Mouse (Mus musculus) spleen, adult 12 weeks (tissue): ENCODE data around the gene Rfpl4.
"Not testable (repeated sequence)": the region's sequence is repeated elsewhere in the genome, so short reads cannot be mapped to it uniquely, and the experiment has no call there.

Source experiments
- DNase-seq: peaks from one replicate; pipeline ENCODE4 v3.0.0; 2022; ENCODE audit warnings: low spot score

The Rfpl4 gene

DNA sequence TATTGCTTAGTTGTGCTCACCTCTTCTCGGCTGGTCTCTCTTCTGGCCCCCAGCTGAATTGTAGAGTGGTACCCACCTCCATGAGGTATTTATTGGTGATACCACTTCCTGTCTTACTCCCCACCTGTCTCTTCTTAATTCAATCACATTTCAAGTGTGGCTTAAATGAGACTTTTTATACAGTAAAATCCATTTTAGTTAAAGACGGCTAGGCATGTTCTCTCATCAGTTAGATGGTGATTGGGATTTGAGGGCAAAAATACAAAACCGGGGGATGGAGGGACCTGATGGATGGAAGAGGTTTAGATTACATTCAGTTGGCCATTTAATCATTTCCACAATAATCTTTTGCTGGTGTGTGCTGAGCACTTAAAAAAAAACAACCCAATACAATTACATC lies at the start of gene Rfpl4:
TSS of gene Rfpl4 (minus strand) at position 101 of the 400 bp plus-strand sequence.
- DNase-seq = no peak

DNA sequence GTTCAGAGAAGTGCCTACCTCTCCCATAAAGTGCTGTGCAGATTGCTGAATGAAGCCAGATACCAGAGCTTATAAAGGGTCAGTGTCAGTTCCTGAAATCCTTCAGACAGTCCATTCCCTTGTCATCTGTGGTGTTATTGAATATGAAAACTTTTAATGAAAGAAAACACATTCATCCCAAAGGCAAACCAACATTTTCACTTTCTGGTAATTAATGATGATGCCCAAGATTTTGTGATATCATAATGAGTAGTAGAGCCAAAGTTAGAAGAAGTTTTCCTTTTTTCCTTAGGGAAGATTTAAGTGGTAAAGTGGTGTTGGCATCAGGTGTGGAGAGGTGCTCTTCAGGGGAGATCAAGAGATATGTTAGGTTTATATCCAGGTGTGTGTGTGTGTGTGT lies 32.8 kb upstream of the Rfpl4 start, which contains the start of gene Vmn1r55:
TSS of gene Vmn1r55 (minus strand) at position 101 of the 400 bp plus-strand sequence.
- DNase-seq = not testable (repeated sequence)

- peak; percentile 50 for DNase-seq
These were observed 9.0 kb upstream of the Rfpl4 start, which contains the start of gene Rasl2-9 for GRCm38 (mm10) chr7:5125549-5126406. Gene Rasl2-9 (minus strand): TSS chr7:5125950.

DNA sequence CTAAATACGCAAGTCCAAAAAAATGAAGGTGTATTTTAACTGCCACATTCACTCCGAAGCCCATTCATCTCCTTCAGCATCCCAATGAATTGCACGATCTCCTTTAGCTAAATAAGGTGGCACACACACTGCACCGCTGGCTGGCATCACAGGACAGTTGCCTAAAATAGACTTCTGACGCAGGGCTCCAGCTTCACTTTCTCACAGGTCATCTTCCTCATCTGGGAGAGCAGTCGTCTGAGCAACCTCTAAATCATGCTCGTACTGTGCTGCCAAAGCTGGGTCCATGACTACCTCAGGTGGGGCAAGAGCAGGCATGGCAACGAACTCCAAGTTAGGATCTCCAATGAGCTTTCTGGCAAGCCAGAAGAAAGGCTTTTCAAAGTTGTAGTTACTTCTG lies 8.3 kb upstream of the Rfpl4 start:
- DNase-seq = no peak

DNA sequence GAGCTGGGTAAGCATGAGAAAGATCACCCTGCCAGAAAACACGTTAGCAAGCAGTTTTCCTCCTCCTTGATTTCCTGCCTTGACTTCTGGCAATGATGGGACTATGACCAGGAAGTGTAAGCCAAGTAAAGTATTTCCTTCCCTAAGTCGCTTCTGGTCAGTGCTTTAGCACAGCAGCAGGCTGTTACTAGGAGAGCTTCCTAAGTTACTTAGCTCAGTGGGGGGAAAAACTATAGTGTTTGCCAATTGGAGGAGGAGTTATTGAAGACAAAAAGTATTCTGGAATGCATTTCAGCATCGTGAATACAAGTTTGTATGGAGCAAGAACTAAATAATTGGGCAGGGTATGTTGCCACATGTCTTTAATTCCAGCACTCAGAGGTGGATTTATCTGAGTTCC lies 4.0 kb downstream of the Rfpl4 start:
- DNase-seq = no peak

DNA sequence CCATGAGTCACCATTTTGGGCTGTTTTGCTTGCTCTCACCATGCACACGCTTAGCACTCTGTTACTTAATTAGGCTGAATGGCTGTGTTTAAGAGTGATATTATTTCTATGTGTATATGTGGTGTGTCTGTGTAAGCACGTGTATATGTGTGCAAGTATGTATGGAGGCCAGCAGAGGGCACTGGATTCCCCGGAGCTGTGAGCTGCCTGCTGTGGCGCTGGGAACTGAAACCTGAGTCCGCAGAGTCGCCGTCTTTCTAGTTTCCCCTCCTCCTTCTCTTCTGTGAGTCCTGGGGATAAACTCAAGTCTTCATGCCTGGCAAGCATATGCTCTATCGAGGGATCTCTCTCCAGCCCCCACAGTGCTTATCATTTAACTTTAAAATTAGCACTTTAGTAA lies 7.4 kb downstream of the Rfpl4 start:
- no peak for DNase-seq

DNA sequence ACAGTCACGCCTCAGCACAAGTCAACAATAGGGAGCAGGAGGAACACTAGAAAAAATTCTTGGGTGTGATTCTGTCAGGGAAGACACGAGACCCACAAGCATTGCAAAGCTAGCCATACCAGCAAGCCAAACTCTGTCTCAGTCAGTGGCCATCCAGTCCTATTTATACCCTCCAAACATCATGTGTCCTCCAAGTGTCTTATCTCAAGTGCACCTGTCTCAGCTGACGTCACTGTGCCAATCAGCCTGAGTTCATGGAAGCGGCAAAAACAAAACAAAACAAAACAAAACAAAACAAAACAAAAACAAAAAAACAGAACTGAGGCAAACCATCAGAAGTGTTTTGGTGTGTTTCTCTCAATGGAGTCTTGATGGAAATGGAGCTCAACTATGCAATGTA lies 8.5 kb downstream of the Rfpl4 start:
- DNase-seq = no peak

- DNase-seq = no peak
These were observed 14.2 kb downstream of the Rfpl4 start for GRCm38 (mm10) chr7:5102564-5102963.

DNA sequence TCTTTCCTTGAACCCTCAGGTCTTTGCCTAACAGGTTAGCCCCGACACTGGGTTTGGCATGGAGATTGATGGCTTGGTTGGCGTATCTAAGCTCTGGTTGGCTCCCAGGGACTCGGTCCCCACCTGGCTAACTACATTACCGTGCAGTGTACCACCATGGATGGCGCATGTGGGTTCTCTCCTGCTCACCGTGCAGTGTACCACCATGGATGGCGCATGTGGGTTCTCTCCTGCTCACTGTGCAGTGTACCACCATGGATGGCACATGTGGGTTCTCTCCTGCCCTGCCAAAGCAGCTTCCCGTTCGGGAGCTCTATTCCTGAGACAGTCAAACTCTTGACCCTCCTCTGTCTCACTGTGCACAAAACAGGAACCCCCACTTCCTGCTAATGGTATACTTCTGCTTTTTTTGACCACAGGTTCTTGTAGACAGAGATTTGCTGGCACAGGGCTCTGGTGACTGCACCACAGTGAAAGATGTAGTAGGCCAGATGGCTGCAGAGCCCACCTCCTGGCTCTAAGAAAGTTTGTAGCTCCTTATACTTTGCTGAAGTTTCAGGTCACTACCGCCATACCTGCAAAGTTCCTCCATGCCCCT lies 15.6 kb downstream of the Rfpl4 start:
- no peak for DNase-seq

- no peak for DNase-seq
These were observed 17.0 kb downstream of the Rfpl4 start for GRCm38 (mm10) chr7:5099796-5100195.

DNA sequence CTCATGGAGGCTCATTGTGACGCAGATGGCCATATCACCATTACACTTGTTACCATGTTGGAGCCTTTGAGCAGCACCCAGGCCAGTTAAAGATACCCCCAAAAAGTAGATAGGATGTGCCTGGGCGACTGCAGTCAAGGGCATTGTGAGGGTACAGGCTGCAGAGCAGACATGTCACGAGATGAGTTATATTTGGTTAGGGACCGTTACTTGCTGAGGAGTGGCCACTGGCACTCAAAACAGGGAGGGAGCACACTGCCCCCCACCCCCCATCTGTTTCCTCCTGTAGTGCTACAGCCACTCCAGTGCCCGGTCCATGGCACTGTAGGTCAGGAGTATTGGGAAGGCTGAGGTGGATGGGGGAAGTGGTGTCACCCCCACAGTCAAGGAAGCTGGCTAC lies 18.0 kb downstream of the Rfpl4 start:
- DNase-seq = no peak

- no peak for DNase-seq
These were observed 23.8 kb downstream of the Rfpl4 start for GRCm38 (mm10) chr7:5092831-5093510.

- no peak for DNase-seq
These were observed 24.4 kb downstream of the Rfpl4 start for GRCm38 (mm10) chr7:5092381-5092780.

DNA sequence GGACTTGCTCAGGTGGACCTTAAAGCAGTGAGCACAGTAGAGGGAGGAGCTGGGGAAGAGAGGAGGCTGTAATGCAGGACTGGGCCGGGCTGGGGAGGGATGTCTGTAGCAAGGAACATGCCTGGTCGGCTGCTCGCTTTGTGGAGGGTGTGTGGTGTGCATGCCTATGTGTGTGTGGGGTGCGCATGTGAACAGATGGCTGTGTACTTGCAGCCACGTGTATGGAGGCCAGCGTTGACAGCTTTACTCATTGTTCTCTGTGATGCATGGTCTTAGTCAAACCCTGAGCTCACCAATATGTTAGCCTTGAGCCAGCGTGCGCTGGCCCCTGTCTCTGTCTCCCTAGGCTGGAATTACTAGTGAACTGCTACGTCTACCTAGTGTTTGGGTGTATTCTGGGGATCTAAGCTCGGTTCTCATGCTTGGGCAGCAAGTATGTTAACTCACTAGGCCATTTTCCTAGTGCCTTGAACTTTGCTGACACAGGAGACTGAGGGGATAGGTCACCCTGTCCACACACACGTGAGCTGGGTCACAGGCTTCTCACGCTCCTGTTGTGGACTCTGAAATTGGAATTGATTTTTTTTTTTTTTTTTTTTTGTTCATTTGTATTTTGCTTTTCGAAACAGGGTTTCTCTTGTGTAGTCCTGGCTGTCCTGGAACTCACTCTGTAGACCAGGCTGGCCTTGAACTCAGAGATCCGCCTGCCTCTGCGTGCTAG lies 25.6 kb downstream of the Rfpl4 start:
- DNase-seq = no peak

DNA sequence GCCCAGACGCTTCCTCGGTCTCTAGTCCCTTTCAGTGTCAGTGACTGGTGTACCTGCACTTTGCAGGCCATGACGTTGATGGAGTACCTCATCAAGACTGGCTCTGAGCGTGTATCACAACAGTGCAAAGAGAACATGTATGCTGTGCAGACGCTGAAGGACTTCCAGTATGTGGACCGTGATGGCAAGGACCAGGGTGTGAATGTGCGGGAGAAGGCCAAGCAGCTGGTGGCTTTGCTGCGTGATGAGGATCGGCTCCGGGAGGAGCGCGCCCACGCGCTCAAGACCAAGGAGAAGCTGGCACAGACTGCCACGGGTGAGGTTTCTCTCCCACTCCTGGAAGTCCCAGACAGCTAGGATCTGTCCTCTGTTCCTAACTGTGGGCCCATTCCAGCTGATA lies 26.9 kb downstream of the Rfpl4 start:
- DNase-seq = no peak

- DNase-seq = no peak
These were observed 28.9 kb downstream of the Rfpl4 start for GRCm38 (mm10) chr7:5087886-5088285.

GRCm38 (mm10) chr7:5086921-5087440 lies 29.8 kb downstream of the Rfpl4 start:
- no peak for DNase-seq

- no peak for DNase-seq
These were observed 31.2 kb downstream of the Rfpl4 start for GRCm38 (mm10) chr7:5085512-5085911.

- no peak for DNase-seq
These were observed 33.2 kb downstream of the Rfpl4 start for GRCm38 (mm10) chr7:5083325-5084105.

DNA sequence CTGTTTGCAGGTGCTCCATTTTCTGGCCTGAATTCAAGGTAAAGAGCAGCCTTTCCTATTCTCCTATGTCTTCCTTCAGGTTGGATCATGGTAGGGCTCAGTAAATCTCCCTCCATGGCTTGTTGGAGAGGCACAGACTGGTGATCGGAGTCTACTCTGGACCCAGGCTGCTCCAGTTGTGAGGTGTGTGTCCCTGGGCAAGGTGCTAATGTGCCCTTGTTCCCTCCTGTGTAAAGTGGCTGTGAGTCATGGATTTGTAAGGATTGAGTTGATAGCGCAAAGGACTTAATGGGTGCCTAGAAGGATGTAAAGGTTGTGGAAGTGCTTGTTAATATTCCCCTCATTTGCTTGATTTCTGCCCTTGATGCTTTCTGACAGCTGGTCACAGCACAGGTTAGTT lies 34.8 kb downstream of the Rfpl4 start:
- no peak for DNase-seq

DNA sequence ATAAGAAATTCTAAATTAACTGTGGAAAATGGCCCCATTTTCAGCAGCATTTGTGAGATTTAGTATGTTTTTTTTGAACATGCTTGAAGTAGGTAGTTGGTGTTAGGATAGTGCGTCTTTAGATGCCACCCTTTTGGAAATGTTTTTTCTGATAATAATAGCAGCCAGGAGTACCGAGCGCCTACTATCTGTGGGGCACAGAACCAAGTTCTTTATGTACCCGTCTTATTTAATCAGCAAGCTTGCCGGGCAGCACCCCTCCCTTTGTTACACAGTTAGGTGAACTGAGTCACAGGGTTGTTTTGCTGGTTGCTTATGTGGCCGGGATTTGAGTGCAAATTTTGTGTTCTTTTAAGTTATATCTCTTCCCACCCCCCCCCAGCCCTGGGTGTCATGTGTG lies 35.5 kb downstream of the Rfpl4 start:
- DNase-seq = no peak
